Mouse (Mus musculus) layer of hippocampus, postnatal 14 days (tissue): ENCODE results near the gene Tulp4. TPM values are rescaled to one million over a fixed set of nuclear protein-coding genes. Genes with fewer than 3 reads are reported as not detected.
"Not testable (repeated sequence)": the region's sequence is repeated elsewhere in the genome, so short reads cannot be mapped to it uniquely, and the experiment has no call there.

Experiments used
- DNase-seq, 2 experiments: peaks; one replicate each; pipeline ENCODE4 v3.0.0; 2021 to 2022; ENCODE audit warnings: low spot score in 2 of 2, mixed read lengths in 1 of 2
- total RNA-seq, 2 experiments: library from RNA; stranded (reverse); gene quantifications; 2 replicates each; pipeline ENCODE4 v1.2.3; 2021

The Tulp4 gene
- total RNA-seq, 2 experiments from 2014 or later = 249 to 275 TPM

- no peak for DNase-seq
Measured at GRCm38 (mm10) chr17:6186651-6187050, 80.4 kb downstream of the Tulp4 start.

- DNase-seq = no peak
Measured at GRCm38 (mm10) chr17:6187183-6187582, 80.9 kb downstream of the Tulp4 start.

DNA sequence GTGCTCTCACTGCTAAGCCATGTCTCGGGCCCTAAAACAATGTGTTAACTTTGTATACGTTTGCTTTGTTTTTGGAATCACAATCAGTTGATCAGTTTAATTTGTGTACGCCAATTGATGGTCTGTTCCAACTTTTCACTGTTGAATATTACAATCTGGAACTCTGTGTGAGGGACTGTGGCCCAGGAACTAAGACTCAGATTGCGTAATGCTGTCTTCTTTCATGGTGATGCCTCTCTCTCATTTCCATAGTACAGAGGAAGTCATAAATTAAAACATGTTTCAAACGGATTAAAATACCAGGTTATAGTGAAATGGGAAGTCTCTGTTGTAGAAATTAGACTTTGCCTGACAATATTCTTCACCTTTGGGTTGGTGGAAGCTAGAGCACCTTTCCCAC lies 83.0 kb downstream of the Tulp4 start:
- no peak for DNase-seq

DNA sequence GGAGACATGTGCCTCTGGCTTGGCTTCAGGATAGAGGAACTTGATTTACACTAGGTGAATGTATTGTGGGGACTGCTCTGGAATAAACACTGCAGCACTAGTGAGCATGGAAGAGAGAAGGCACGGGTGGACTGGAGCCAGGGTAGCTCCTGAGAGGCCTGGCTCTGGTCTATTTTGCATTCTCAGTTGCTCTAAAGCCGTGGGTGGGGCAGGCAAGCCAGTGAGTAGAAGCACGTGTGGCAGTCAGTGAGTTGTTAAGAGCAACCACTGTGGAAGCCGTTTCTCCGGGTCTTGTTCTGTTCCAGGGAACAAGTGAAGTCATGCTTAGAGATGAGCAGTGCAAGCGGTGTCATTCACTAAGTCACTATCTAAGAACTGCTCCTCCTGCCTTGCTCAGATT lies 86.0 kb downstream of the Tulp4 start:
- no peak for DNase-seq

DNA sequence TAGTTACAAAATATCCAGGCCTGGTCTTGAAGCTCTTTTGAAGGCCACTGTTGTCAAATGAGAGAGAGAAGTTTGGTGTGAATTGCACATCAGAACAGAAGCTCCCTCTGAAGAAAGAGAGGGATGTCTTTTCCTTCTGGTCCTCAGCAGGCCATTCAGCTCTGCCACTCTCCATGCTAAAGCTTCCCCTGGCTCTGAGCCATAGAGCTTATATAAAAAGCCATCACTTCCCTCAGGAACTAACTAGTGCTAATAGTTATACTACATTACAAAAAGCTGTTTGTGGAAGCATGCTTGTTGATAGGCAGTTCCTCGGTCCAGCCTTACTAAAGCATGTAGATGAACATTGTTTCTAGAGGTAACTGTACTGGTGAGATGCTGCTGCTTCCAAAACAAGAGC lies 89.2 kb downstream of the Tulp4 start:
- DNase-seq = no peak

GRCm38 (mm10) chr17:6197491-6197890 lies 91.3 kb downstream of the Tulp4 start:
- DNase-seq = no peak

GRCm38 (mm10) chr17:6198670-6199069 lies 92.4 kb downstream of the Tulp4 start:
- no peak for DNase-seq

DNA sequence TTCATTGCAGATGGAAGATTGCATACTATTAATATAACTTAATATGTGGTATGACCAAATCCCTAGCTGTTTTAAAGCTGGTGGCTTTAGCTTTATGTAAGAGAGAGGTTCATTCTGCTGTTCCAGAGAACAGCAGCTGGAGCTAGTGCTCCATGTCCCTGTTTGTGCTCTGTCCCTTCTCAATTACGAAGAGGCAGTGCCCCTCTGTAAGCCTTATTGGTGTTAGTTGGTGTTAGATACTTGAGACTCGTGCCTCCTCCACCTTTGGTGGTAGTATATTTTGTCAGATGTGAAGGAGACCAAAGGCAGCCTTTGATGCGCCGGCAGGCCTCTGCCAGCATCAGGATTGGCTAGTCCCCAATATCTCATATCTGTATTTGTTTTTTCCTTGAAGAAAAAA lies 92.9 kb downstream of the Tulp4 start:
- no peak for DNase-seq

DNA sequence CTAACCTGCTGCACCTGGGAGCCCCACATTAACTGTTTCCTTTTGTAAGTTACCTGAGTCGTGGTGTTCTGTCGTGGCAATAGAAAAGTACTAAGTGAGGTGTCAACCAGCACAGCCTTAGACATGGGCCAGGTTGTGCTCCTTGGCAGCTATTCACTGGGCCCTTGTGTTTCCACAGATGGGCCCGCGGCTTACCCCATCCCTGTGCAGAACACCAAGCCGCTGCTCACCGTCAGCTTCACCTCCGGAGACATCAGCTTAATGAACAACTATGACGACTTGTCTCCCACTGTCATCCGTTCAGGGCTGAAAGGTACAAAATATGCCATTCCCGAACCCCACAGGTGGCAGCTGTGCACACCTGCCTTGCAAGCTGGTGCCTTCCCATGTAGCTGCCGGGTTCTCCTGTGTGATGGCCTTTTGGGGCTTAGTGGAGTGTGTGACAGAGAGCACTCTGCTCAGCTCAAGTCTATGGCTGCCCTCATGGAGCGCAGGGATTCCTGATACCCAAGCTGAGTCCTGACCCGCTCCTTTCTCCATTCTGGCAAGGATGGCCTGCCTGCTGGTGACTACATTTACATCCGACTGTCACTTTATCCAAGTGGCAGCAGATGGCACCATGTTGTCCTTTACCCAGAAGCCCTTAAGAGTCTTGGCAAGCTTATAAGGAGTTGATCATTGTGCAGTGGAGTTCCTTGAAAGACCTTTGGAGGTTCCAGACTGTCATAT lies 95.4 kb downstream of the Tulp4 start:
- DNase-seq = no peak

GRCm38 (mm10) chr17:6202389-6203110 lies 96.3 kb downstream of the Tulp4 start:
- DNase-seq = peak in 1 of 2 experiments; percentile 25

DNA sequence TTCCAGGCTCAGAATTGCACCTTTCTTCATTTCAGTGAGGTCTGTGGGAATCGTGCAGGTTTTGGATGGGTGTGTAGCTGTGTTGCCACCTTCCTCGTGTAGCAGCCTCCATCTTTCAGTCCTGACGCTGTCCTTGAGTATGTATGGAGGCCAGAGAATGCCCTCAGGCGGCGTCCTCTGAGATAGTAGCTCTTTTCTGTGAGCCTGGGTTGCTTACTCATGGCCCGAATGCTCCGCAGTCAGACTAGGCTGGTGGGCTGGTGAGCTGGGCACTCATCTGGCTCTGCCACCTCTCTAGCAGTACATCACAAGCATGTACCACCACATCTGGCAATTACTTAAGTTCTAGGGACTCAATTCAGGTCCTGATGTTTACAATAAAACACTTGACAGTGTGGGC lies 96.9 kb downstream of the Tulp4 start:
- no peak for DNase-seq

- DNase-seq = no peak
Measured at GRCm38 (mm10) chr17:6203795-6204194, 97.6 kb downstream of the Tulp4 start.

GRCm38 (mm10) chr17:6211721-6212120 lies 105.5 kb downstream of the Tulp4 start:
- no peak for DNase-seq

DNA sequence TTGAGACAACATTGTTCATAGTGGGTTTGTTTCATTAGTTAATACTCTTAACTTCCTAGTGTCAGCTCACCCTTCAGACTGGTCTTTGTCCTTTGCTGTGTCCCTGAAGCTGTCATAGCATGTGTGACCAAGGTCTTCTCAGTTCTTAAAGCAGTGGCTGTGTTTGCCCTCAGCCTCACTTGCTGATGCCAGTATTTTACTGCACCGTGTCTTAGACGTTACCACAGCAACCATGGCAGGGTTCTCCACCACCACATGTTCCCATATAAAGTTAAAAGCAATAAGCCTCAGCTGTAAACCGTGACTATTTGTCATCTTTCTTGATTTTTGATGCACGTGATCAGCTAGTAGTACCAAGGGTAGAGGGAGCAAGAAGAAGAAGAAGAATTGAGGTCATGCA lies 109.4 kb downstream of the Tulp4 start:
- DNase-seq = no peak

DNA sequence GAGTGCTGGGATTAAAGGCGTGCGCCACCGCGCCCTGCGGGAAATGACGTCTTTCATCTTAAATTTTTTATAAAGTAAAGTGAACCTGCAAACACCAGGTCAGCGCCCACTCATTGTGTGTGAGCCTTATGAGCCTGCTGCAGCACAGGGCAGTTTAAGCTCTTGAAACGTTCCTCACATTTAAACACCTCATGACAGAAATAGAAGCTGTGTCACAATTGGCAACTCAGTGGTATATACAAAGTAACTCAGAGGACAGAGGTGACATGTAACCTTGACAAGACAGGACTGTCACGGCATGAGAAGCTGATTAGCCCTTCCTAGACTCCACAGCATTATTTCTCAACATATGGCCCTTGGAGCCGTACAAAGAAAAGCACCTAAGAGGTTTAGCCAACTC lies 110.3 kb downstream of the Tulp4 start:
- no peak for DNase-seq

- DNase-seq = not testable (repeated sequence)
Measured at GRCm38 (mm10) chr17:6232633-6233032, 126.4 kb downstream of the Tulp4 start.

DNA sequence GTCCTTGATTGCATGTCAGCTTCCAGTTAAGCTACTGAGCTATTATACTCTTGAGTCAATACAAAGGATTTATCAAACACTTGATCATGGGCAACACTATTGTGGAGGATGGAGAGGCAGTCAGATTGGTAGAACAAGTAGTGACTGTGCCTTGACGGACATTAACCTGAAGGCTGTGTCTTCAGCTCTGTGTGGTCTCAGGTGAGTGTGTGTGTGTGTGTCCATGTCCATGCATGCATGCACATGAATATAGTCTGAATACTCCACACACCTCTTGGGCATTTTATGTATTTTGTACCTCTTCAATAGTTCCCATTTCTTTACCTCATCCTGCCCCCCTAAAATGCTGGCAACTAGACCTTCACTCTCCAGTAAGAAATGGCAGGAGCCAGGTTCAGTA lies 145.1 kb downstream of the Tulp4 start:
- not testable (repeated sequence) for DNase-seq

GRCm38 (mm10) chr17:6256400-6257069 lies 150.3 kb downstream of the Tulp4 start, which contains the start of gene Tmem181a:
Tmem181a (plus strand) TSS chr17:6256860.
- not testable (repeated sequence) for DNase-seq

DNA sequence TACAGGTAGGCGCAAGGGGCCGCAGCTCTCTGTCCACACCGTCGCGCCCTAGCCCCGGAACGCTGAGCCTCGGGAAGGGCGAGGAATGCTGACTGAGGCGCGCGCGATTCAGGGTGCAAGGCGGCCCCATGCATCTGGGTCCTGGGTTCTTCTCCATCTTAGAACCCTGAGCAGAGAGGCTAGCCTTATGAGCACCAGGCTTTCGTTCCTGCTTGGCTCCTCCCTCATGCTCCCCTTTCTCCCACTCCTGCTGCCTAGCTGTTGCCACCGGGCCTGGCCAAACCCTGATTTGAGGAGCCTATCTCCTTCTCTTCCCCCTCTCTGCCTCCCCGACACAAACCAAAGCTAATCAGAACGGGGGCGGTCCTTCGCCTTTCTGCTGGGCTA lies 150.8 kb downstream of the Tulp4 start:
- peak; percentile 46 to 73 for DNase-seq

DNA sequence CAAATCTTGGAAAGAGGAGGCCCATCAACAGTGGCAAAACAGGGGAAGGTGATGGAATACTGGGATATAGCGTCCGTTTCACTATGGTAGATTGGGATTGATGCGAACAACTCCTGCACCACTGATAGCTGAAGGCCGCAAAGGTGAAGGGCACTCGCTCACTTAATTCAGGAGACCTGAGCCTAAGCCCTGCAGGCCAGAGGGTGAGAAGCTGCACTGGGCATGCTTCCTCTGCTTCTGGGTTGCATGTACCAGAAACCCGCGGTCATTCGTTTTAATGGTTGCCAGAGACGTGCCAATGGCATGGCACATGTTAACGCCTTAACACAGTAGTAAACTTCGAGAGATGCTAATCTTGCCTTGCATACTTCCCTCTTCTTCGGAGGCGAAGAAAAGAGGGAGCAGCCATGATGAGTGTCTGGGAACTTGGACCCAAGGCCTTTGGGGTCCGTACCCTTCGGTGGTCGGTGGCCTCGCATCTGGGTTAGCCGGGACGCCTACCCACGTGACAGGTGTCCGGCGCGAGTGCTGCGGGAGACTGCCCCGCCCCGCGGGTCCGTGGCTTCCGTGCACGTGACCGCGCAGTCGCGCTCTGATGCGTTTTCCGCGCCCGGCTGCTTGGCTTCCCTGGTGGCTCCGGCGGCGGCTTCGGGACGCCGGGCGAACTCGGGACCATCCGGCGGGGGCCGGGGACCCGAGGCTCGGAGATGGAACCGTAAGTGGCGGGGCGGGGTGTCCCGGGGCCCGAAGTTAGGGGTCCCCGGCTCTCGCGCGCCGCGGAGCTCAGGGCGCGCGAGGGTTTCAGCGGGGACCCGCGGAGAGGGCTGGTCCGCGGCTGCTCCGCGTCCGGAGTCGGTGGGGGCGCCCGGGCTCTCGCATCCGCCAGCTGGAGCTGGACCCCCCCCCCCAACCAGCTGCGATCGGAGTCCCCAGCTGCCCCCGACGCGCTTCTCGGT lies 163.9 kb downstream of the Tulp4 start:
- DNase-seq = peak in 1 of 2 experiments; percentile 55

DNA sequence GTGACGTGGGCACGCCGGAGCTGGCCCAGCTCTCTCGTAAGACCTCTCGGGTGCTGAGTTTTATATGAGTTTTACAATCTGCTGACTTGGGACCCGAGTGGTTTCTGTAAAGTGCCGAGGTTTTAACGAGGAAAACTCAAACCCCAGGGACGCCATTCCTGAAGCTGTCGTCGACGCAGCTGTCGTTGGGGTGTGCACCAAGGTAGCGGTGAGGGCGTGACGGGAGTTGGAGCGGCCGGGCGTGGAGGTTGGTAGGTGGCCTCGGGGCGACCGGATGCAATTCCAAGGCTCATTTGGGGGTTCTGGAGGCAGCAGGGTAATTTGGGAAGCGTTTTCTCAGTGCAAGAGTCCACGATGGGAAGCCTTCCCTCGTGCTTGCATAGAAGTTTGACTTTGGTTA lies 164.6 kb downstream of the Tulp4 start:
- not testable (repeated sequence) for DNase-seq
